Mouse (Mus musculus) cerebral cortex, adult 2 months (tissue): Measurements from ENCODE around the gene Nhsl2.

Experiments used
- WGBS: fragments of 180-500 bp; shearing (Covaris S2); methylation state at CpG from one replicate; pipeline ENCODE4 v1.1.7; 2018; 5-methylcytosine and 5-hydroxymethylcytosine counted together

Nhsl2 gene

DNA sequence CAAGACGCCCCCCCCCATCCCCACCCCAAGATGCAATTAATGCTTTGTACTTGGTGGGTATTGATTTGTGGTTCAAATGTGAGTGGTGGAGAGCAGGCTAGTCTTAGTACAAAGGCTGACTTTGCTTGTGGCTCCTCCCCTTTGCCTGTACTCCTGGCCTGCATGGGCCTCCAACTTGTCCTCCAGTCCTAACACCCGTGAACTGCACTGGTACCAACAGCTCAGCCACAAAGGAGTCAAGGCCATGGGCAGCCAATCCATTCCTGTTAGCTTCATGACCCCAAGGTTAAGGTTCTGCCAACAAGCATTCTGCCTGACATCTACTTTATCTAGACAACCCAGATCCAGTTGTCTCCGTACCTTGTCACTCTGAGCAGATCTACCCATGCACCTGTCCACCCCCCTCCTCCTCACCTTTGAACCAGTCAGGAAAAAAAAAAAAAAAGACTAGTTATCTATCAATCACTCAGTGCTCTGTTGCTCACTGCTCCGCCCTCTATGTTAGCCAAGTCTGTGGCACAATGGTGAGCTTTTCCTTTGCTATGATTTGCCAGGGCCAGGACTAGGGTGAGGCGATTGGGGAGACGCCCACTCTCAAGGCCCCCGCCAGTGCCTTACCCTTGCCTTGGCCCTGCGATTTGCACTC is 236.7 kb downstream of the Nhsl2 start:
- WGBS, result 91% methylated on average over 8 of the region's 8 CpGs

DNA sequence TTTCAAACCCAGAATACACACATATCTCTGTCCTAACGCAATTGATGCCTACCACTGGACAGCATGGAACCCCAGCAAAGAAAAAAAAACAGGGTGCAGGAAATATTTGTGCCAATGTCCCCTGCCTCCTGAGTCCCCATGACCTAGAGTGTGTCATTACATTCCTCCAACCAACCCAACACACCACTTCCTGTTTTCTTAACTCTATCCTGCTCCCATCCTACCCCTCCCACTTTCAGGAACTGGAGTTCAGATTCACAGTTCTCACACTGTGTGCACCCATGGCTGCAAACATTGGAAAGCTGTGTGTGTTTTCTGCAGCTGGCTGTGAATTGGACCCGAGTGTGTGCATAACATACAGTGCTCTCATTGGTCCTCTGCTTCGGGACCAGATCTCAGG is 241.4 kb downstream of the Nhsl2 start:
- 62% methylated on average over 3 of the region's 3 CpGs for WGBS

DNA sequence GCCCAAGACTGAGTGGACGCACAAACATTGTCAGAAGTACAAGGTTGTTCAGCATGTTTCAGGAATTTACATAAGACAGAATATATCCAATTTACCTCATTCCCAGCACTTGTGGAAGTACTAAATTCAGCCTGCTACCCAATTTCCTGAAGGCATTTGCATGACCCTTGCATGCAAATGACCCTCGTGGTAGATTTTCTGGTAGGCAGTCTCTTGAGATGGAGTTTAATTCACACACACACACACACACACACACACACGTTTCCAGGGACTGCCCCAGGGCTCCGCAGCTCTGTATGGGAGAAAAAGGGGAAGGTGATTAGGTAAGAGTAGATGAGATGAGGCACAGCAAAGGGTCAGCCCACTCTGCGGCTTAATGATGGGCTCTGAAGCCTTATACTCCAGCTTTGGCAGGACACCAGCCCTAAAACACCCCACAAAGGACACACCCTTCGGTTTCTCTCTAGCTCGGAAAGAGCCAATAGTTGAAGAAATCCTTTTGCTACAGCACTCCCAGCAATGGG is 245.3 kb downstream of the Nhsl2 start:
- 68% methylated on average over 7 of the region's 7 CpGs for WGBS

DNA sequence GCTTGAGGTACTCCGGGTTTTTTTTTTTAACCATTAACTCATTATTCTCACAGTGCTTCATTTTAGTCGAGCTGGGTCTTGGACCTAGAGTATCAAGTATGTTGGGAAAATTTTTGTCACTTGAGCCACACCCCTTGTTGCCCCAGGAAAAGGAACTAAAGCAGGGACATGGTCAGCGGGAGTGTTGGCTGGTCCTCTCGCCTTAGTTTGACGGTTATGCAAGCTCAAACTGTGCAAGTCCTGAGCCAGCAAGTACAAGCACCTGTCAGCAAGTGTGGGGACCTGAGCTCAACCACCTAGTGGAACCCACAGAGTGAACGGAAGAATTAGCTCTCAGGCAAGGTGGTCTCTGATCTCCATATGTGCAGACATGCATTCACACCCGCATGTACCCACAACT is 252.7 kb downstream of the Nhsl2 start:
- 44% methylated on average over 7 of the region's 7 CpGs for WGBS

DNA sequence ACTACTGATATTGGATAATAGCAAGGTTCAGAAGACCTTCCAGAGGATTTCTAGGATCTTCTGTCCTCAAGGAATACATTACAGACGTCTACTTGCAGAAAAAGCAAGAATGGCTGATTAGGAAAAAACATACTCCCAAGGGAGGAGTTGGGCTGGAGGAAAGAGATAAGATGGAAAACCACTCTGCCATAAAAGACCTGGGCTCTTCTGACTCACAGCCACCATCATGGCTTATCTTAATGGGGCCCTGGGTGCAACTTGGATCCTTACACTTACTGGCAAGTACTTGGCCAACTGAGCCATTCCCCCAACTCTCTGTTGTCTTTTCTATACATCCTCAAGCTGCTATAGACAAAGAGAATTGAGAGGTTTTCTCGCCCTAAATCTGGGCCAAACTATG is 254.6 kb downstream of the Nhsl2 start:
- 79% methylated on average over 2 of the region's 2 CpGs for WGBS

DNA sequence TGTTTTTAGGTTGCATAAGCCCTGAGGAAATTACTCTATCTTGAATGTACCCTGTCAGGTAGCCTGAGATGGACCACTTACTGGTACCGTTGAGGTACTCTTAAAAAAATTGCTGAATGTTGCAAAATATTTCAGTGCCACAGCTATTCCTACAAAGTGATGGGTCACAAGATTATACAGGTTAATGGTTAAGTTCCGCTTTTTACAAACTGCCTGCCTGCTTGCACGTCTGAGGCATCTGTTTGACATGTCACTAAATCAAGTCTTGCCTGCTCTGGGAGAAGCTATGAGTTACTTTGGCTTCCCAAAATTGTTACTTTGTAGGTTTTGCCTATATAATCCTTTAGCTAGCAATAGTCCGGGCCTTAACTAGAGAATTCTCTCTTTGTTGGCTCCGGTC is 260.2 kb downstream of the Nhsl2 start:
- WGBS, result 90% methylated on average over 5 of the region's 5 CpGs

DNA sequence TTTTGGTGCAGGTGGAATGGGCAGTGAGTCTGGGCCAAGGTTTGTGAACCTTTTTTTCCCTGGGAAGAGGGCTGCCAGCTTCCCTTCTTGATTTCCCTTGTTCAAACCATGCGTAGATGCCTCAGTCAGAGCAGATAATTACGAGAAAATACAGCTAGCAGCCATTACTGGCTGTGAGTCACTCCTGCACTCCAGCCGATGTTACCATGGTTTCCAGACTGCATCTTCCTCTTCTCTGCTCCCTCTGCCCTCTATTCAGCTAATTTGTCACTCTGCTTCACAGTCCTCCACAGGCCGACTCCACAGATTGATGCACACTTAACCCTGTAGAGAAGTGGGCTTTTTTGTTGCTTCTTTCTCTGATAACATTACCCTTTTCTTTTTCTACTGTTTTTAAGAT is 266.5 kb downstream of the Nhsl2 start:
- WGBS, result 20% methylated on average over 4 of the region's 4 CpGs

DNA sequence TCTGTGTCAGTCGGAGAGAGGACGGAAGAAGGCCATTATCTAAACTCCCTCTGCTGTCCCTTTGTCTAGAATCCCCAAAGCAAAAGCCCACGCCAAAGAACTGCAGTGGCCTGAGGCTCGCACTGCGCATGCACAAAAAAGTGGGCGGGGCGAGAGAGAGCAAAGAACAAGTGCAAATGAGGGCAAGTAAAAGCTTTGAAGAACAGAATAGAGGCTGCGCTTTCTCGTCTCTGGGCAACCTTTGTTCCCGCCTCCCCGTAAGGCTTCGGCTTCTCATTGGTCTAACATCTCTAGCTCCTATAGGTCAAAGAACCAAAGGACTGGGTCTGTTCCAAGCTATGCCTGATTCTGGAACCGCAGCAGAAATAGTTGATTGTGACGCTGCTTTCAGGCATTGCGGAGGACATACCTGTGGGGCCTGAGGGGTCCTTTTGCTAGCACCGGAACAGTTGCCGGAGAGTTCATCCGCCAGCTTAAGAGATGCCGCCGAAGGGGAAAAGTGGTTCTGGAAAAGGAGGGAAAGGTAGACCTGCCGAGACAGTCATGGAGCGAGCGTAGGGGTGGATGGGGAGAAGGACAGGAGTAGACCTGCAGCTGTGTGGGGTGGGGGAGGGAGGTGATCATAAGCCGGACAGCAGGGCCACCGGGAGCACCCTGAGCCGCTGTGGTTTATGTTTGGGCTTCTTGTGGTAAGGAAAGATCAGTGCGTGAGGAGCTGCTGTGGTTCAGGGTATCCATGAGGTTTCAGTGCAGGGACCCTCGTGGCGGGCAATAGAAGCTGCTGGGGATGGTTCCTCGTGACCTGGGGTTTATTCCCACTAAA is 270.1 kb downstream of the Nhsl2 start, which contains the start of gene Pin4:
TSS of gene Pin4 (plus strand) at position 406 of the 823 bp plus-strand sequence.
- WGBS, result 2% methylated on average over 29 of the region's 30 CpGs

DNA sequence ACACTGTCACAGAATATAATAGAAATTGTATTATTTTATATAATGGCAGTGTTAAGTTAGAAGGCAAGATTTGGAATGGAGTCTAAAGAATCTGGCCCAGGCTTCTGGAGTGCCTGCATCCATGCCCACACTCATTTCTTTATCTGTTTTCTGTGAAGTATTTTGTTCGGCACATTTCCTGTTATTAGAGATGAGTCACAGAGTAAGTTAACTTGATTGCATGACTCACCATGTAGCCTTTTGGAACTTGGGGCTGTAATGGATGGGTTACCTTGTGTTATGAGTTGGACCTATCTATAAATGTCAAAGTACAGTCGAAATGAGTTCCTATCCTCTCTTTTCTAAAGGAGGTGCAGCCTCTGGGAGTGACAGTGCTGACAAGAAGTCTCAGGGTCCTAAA is 272.1 kb downstream of the Nhsl2 start:
- WGBS, result 78% methylated on average over 2 of the region's 2 CpGs

DNA sequence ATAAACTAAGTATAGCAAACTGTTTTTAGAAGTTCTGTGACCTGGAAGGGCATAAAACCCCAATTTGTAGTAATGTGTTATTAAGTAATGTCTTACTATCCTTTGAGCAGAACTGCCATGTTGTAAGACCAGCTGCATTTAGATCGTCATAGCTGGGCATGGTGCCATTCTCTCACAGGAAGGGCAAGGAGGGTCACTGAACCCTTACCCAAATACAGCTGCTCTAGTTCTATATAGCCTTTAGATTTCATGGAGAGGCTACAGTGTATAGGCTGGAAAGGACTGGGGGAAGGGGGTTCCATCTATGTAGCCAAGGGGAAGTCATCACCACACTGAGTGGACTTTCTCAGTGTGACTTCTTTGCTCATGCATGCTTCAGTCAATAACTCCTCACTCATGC is 292.0 kb downstream of the Nhsl2 start:
- 80% methylated on average over 1 of the region's 1 CpGs for WGBS
